Mouse (Mus musculus) thymus, postnatal 4 days (tissue): ENCODE measurements around the gene Hmgn3.

Source experiments
- DNase-seq: peaks from one replicate; pipeline ENCODE4 v3.0.0; 2021

The Hmgn3 gene

DNA sequence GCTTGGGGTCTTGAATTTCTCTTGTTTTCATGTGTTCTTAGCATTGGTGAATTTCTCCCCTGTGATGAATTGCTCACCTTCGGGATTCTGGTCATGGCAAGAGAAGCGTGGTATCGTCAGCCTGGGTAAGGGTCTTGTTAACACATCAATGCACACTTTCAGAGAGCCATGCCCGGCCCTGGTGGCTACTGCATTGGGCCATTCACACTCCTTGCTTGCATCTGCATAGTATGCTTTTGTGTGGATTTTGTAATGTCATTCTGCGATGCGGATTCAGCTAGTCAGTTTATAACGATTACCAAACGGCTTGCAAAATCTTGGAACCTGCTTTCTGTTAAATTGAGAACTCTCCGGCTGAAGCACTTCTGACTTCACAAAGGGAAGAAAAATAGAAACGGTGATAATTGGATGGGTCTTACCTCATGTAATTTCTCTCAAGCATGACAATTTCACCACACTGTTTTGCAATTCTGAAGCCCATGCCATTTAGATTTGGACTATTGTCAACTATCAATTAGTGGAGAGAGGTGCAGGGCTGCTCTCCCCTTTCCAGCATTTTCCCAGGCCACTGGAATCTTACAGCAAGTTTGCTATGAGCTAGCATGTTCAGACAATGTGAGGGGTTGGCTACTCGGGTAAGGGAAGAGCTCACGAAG is 47.7 kb downstream of the Hmgn3 start:
- DNase-seq = no peak

DNA sequence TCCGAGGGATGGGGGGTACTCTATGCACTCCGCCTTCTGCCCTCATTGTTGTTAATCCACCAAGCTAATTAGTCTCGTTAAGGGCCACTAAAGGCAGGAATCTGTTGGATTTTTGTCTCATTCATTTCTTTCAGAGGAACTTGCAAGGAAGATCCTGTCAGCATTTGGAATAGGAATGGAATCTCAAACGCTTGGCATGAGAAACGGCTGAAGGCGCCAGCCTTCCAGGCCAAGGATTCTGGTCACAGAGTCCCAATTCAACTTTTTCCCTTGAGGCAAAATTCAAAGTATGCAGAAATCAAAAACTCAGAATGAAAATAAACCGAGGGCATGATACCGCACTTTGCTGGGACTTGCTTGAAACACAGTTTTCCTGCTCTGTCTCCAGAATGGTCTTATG is 48.7 kb downstream of the Hmgn3 start:
- DNase-seq = no peak

DNA sequence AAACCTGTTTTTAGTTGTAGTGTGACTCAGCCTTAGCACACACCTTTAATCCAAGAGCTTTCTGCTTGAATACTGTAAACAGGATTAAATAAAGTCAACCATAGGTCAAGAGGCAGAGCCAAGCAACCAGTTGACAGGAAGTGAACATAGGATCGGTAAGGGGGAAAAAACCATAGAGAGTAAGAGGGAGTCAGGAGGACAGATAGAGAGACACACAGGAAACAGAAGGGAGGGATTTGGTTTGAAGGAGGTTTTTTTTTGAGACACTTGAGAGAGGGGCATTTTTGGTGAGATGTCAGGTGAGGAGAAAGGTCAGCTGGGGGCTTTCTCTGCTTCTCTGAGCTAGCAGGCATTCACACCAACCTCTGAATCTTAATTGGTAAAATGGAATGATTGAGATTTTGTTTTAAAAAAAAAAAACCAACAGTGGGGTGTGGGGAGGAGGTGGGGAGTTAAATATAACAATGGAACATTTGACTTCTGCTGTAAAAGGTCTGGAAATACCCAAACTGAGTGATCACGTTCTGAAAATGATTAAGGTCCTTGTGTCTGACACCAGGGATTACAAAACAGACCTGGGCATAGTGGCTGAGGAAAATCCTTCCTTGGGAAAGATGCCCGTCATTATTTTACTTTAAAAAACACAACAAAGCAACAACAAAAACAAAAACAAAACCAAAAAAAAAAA is 51.7 kb downstream of the Hmgn3 start:
- DNase-seq = no peak

DNA sequence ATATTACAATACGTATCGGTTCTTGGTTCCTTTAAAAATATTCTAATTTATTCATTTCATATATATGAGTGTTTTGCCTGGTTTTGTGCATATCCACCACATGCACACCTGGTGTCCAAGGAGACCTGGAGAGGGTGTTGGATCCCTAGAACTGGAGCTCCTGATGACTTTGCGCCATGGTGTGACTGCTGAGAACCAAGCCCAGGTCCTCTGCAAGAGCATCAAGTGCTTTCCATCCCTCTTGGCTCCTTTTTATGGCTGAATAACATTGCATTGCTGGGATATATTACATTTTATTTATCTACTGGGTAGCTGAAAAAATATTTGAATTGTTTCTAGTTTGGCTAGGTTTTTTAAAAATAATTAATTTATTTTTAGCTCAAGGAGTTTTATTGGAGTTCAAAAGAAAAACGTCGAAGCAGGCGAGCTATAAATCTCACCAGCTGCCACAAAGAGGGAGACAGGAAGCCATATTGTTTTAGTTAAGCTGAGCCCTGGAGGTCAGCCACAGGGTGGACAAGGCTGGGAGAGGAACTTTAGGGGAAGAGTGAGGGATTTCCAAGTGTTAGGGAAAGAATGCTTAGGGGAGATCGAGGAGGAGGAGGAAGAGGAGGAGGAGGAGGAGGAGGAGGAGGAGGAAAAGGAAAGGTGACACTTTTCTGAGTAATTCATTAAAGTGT is 62.6 kb downstream of the Hmgn3 start:
- DNase-seq = no peak

DNA sequence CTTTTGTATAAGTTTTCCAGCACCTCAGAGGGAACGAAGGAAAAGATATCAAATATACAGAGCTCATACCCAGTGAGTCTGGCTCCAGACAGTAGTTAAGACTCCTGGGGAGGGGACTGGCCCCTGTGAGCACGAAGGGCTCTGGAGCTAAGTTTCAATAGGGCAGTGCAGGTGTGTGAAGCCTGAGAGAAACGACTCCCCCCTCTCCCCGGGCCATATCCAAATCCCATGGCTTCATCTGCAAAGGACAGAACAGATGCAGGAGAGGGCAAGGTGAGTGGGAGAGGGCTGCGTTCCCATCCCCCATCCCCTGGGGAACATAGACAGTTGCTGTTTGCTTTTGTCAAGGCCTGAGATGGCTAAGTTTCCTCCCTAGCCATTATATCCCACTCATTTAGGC is 63.4 kb downstream of the Hmgn3 start:
- DNase-seq = no peak

DNA sequence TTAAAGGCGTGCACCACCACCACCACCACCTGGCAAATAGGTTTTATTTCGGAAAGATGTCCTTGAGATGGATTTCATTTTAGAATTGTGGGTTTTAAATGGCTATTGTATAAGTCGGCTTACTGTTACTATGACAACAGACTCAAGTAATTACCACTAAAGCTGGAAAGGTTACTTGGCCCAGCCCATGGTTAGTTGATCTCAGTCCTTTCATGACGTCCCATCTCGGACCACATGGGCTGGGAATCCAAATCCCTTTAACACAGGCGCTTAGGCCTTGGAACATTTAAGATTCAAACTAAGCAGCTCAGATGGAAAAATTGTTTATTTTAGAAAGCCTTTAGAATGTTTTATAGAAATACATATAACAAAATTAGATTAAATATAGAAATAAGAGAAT is 64.2 kb downstream of the Hmgn3 start:
- DNase-seq = no peak

DNA sequence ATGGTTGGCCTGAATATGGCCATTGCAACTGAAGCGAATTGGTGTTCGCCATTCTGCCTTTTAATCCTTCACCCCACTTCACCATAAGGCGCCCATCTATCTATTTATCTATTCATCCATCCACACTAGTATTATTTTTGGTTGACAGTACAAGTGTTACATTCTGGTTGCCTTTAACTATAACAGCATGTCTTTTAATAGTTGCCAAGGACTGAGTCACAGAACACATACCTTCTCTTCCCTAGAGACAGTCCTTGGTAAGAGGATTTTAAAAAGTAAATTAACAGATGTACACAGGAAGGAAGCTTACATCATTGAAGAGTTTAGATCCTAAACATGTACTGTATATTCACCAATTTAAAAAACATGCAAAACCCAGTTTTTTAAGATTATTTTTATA is 66.8 kb downstream of the Hmgn3 start:
- no peak for DNase-seq

DNA sequence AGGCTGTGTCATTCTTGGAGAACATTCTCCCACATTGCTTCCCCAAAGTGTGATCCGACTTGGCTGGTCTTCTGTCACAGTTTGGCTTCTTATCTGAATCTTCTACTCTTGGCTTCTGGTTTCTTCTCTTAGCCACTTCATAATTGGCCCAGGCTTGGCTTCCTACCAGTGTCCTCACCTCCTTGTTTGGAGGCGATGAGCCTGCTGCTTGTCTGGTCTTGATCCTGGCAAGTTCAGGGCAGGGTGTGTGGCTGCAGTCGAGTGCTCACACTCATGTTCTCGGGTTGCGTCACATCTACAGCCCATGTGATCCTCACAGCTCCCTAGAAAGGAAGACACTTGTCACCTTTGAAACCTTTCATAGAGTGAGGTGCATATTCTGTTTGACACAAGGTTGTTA is 78.2 kb downstream of the Hmgn3 start:
- no peak for DNase-seq

DNA sequence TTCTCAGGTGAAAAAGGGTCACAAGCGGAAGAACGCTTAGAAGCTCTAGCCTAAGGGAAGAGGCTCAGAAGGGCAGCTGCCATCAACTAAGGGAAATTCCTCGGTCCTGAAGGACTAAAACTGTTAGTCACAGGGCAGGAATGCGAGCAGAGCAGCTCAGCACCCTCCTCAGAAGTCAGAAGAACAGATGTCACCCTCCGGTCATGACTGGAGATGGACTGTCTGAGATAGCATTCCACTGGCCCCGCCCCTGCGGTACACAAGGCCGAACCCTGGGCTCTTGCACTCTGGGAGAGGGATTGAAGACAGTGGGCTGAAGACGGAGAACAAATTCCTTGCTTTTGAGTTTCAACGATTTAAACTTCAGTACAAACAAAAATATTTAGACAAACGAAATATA is 85.2 kb downstream of the Hmgn3 start:
- DNase-seq = no peak
